Comparison of ENCODE assay signal across 8 mouse cellular contexts in the genomic region with DNA sequence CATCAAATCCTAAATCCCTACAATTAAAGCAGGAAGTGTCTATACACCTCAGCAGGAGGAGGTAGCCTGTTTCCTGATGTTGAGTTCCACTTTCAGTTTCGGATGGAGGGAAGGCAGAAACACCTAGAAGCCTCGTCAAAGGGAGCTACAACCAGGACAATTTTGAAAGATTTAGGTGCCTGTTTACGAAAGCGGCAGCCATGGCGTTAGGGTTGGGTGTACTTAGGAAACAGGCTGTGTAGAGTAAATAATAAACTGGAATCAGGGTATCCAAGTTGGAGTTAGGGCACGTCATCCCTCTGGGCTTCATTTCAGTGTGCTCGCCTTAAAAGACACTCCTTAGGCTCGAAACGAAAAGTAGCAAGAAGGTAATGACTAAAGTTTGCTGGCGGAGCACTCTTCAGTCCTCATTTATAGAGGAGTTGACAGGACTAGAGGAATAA. TPM values are rescaled to one million over a fixed set of nuclear protein-coding genes. Genes with fewer than 3 reads are reported as not detected.
DNase-seq lines count a peak whose midpoint lies in the region; ATAC-seq lines count a peak whose summit lies in the region.

No protein-coding gene starts in this region.

- H3K4me1 ChIP-seq in heart, embryonic 13.5 days: peaks cover 24% of the 10 kb centered on the region
- H3K4me1 ChIP-seq in midbrain, embryonic 10.5 days: peaks cover 20% of the 10 kb centered on the region

- H3K9ac ChIP-seq in heart, embryonic 13.5 days: peak overlapping the region; percentile 90

- no peak; the same call in 1 of the 2 replicates for ATAC-seq in heart, embryonic 13.5 days (ENCODE audit: extremely low read depth, insufficient number of reproducible peaks, low FRiP score, low TSS enrichment)

- peak overlapping the region; percentile 92 for H3K27ac ChIP-seq in heart, embryonic 13.5 days (replicated peaks)
- H3K27ac ChIP-seq in midbrain, embryonic 10.5 days (replicated peaks): peak overlapping the region; percentile 93

- no peaks in the 10 kb centered on the region for H3K9me3 ChIP-seq in heart, embryonic 13.5 days
- no peaks in the 10 kb centered on the region for H3K9me3 ChIP-seq in midbrain, embryonic 10.5 days (replicated peaks)

- H3K27me3 ChIP-seq in heart, embryonic 13.5 days (replicated peaks): no peaks in the 10 kb centered on the region
- H3K27me3 ChIP-seq in midbrain, embryonic 10.5 days (ENCODE audit: low read depth, poor library complexity, severe bottlenecking): no peaks in the 10 kb centered on the region

- peaks cover 31% of the 10 kb centered on the region for H3K36me3 ChIP-seq in heart, embryonic 13.5 days
- H3K36me3 ChIP-seq in midbrain, embryonic 10.5 days: peaks cover 36% of the 10 kb centered on the region

- H3K4me3 ChIP-seq in heart, embryonic 13.5 days: peak overlapping the region; percentile 86
- peak overlapping the region; percentile 85 for H3K4me3 ChIP-seq in midbrain, embryonic 10.5 days

- WGBS in heart, embryonic 13.5 days: under 1% methylated on average over 10 of the region's 10 CpGs
- WGBS in large intestine, adult 2 months: under 1% methylated on average over 10 of the region's 10 CpGs
- 3% methylated on average over 10 of the region's 10 CpGs for WGBS in midbrain, embryonic 10.5 days

- H3K4me2 ChIP-seq in heart, embryonic 13.5 days: peak overlapping the region; percentile 91

- DNase-seq in heart, adult 18-20 months: peak; percentile 25 to 49
- DNase-seq in heart, postnatal 4 days: no peak
- DNase-seq in c-Kit-positive CD71-negative TER-119-negative erythroid progenitor cells, embryonic 14.5 days (ENCODE audit: low read depth): peak; percentile 20
- DNase-seq in large intestine, adult 2 months (ENCODE audit: low read depth, low spot score): peak; percentile 60
- peak; percentile 13 for DNase-seq in midbrain, embryonic 10.5 days (ENCODE audit: low spot score)
- peak; percentile 30 for DNase-seq in thymus, postnatal 14 days
- no peak for DNase-seq in cerebellum, postnatal 4 days (ENCODE audit: low spot score in 2 of 2)

RNA-seq across cellular contexts. Expression of gene Tbrg1, which starts 0.7 kb away (rescaled TPM):
- 10 to 100 TPM; 31.9 to 34.0 TPM for total RNA-seq in heart, adult 18-20 months (2021)
- 10 to 100 TPM; 60.8 to 61.8 TPM for total RNA-seq in heart, postnatal 4 days (2021)
- polyA plus RNA-seq in heart, embryonic 13.5 days (2015; fragmentation: Nextera tagmentation; extraction: Ambion mirVana): 126 and 129 TPM in 2 replicates
- 80.7 and 81.6 TPM in 2 replicates for polyA plus RNA-seq in large intestine, adult 2 months (2012; rRNA removed)
- polyA plus RNA-seq in midbrain, embryonic 10.5 days (2016; fragmentation: Nextera tagmentation; extraction: Ambion mirVana): 133 and 142 TPM in 2 replicates

RNA-seq across cellular contexts. Expression of gene Panx3, which starts 12.6 kb away (rescaled TPM):
- not detected for total RNA-seq in heart, adult 18-20 months (2021)
- total RNA-seq in heart, postnatal 4 days (2021): not detected
- polyA plus RNA-seq in heart, embryonic 13.5 days (2015; fragmentation: Nextera tagmentation; extraction: Ambion mirVana): 0.05 TPM in 1 of 2 replicates, not detected in the other
- polyA plus RNA-seq in large intestine, adult 2 months (2012; rRNA removed): not detected in 2 replicates
- 0.17 and 0.22 TPM in 2 replicates for polyA plus RNA-seq in midbrain, embryonic 10.5 days (2016; fragmentation: Nextera tagmentation; extraction: Ambion mirVana)

RNA-seq across cellular contexts. Expression of gene Spa17, which starts 42.9 kb away (rescaled TPM):
- 1 to 10 TPM; 1.3 to 1.7 TPM for total RNA-seq in heart, adult 18-20 months (2021)
- 1 to 10 TPM; 2.4 to 4.5 TPM for total RNA-seq in heart, postnatal 4 days (2021)
- 4.3 and 8.2 TPM in 2 replicates for polyA plus RNA-seq in heart, embryonic 13.5 days (2015; fragmentation: Nextera tagmentation; extraction: Ambion mirVana)
- polyA plus RNA-seq in large intestine, adult 2 months (2012; rRNA removed): 0.30 and 0.60 TPM in 2 replicates
- 13.5 and 13.9 TPM in 2 replicates for polyA plus RNA-seq in midbrain, embryonic 10.5 days (2016; fragmentation: Nextera tagmentation; extraction: Ambion mirVana)

RNA-seq across cellular contexts. Expression of gene Olfr160, which starts 59.6 kb away (rescaled TPM):
- not detected for total RNA-seq in heart, adult 18-20 months (2021)
- not detected for total RNA-seq in heart, postnatal 4 days (2021)
- not detected in 2 replicates for polyA plus RNA-seq in heart, embryonic 13.5 days (2015; fragmentation: Nextera tagmentation; extraction: Ambion mirVana)
- polyA plus RNA-seq in large intestine, adult 2 months (2012; rRNA removed): not detected in 2 replicates
- polyA plus RNA-seq in midbrain, embryonic 10.5 days (2016; fragmentation: Nextera tagmentation; extraction: Ambion mirVana): not detected in 2 replicates

Comparison
In these comparisons a context has a peak if more than half of its experiments do, and no peak if none do; other contexts are left out.
1. DNase-seq: peak in heart, adult 18-20 months (2 of 2), c-Kit-positive CD71-negative TER-119-negative erythroid progenitor cells, embryonic 14.5 days (single experiment), large intestine, adult 2 months (single experiment), midbrain, embryonic 10.5 days (single experiment) and thymus, postnatal 14 days (single experiment); none in heart, postnatal 4 days (single experiment) and cerebellum, postnatal 4 days (0 of 2).